Mouse (Mus musculus): ENCODE data around the gene Prpmp5. TPM values are rescaled to one million over a fixed set of nuclear protein-coding genes. Genes with fewer than 3 reads are reported as not detected.
"Not testable (repeated sequence)": the region's sequence is repeated elsewhere in the genome, so short reads cannot be mapped to it uniquely, and the experiment has no call there.

The Prpmp5 gene
- not detected in 2 replicates for polyA plus RNA-seq (2014; fragmentation: Nextera tagmentation; extraction: Ambion mirVana)

GRCm38 (mm10) chr6:132314657-132315056 is at the start of gene Prpmp5:
Gene Prpmp5 (minus strand): TSS chr6:132314757.
- not testable (repeated sequence) for H3K4me3 ChIP-seq (ENCODE audit: low read depth, low read length); H3K4me2 ChIP-seq (ENCODE audit: low read depth, low read length)

GRCm38 (mm10) chr6:132364034-132364433 is 49.5 kb upstream of the Prpmp5 start, which contains the start of gene Gm8882:
Gene Gm8882 (minus strand): TSS chr6:132364134.
- not testable (repeated sequence) for H3K27me3 ChIP-seq (replicated peaks; ENCODE audit: control insufficient read depth, insufficient read depth, low read length); H3K36me3 ChIP-seq (ENCODE audit: control insufficient read depth, insufficient read depth, low read length); DNase-seq (ENCODE audit: low spot score); H3K27ac ChIP-seq (replicated peaks; ENCODE audit: low read depth, low read length); H3K9me3 ChIP-seq (ENCODE audit: control insufficient read depth, low read length); H3K9ac ChIP-seq (ENCODE audit: low read depth, low read length); H3K4me2 ChIP-seq (ENCODE audit: low read depth, low read length); H3K4me3 ChIP-seq (ENCODE audit: low read depth, low read length); H3K4me1 ChIP-seq (ENCODE audit: control insufficient read depth, insufficient read depth, low read length); ATAC-seq (ENCODE audit: low read depth)
- 68% methylated on average over 1 of the region's 1 CpGs for WGBS

More at GRCm38 (mm10) chr6:132314657-132315056, at the start of gene Prpmp5:
- not testable (repeated sequence) for H3K27ac ChIP-seq (replicated peaks; ENCODE audit: low read depth, low read length); H3K9me3 ChIP-seq (ENCODE audit: control insufficient read depth, low read length); H3K4me1 ChIP-seq (ENCODE audit: control insufficient read depth, insufficient read depth, low read length); H3K27me3 ChIP-seq (replicated peaks; ENCODE audit: control insufficient read depth, insufficient read depth, low read length); DNase-seq (ENCODE audit: low spot score); ATAC-seq (ENCODE audit: low read depth); H3K9ac ChIP-seq (ENCODE audit: low read depth, low read length); H3K36me3 ChIP-seq (ENCODE audit: control insufficient read depth, insufficient read depth, low read length)

Other genes with a start within 250 kb of the Prpmp5 start
- not detected in 2 replicates for gene Prb1, start 104.2 kb downstream of the Prpmp5 start, polyA plus RNA-seq (2014; fragmentation: Nextera tagmentation; extraction: Ambion mirVana)
- gene Gm8882, start 49.4 kb upstream of the Prpmp5 start, polyA plus RNA-seq (2014; fragmentation: Nextera tagmentation; extraction: Ambion mirVana): not detected in 2 replicates